Mouse (Mus musculus): ENCODE data around the gene Isca1.

GRCm38 (mm10) chr13:59811581-59811980 is 42.0 kb upstream of the Isca1 start:
- no peak for TF ChIP-seq MAX (IDR thresholded peaks at IDR 0.05; ENCODE audit: low read depth)
- no peak for TF ChIP-seq POLR2A (IDR thresholded peaks at IDR 0.05; ENCODE audit: insufficient read length, low read depth)
- TF ChIP-seq TCF12 (IDR thresholded peaks at IDR 0.05; ENCODE audit: insufficient read depth, poor library complexity, severe bottlenecking) = no peak
